Mouse (Mus musculus): ENCODE measurements around the gene Eif2b1.
"Not testable (repeated sequence)": the region's sequence is repeated elsewhere in the genome, so short reads cannot be mapped to it uniquely, and the experiment has no call there.

Eif2b1 gene

DNA sequence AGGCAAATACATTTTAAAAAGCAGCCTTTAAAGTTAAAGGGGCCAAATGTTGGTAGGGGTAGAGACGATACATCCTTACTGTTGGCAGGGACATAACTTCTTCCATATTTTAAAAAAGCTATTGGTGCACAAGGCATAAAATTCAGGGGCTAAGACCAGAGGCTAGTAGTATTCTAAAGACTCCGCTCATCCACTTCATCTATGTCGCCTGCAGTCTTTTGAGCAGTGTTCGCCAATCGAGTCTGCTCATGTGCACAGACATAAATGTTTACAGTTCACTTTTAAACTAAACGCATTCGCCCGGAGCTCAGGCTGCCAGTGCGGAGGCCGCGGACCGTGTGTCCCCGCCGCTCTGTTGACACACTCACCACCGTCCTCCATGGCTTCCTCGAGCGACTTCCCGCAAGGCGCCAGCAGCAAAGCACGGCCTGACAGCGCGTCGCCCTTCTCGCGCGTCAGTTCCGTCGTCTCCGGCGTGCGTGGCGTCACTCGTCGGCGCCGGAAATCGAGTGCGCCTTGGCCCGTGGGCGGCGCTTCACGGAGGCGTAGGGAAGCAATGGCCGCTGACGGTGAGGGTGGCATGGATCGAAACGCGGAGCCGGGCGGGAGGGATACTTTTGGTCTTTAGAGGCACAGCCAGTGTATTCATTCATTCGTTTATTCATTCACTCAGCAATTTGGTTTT is at the start of gene Eif2b1, which contains the start of gene Gtf2h3:
Eif2b1 (minus strand) TSS at position 499 of the 685 bp plus-strand sequence.
Gtf2h3 (plus strand) TSS at position 508 of the 685 bp plus-strand sequence.
- in situ Hi-C loops (cut with MboI, MseI) = no loop called here

DNA sequence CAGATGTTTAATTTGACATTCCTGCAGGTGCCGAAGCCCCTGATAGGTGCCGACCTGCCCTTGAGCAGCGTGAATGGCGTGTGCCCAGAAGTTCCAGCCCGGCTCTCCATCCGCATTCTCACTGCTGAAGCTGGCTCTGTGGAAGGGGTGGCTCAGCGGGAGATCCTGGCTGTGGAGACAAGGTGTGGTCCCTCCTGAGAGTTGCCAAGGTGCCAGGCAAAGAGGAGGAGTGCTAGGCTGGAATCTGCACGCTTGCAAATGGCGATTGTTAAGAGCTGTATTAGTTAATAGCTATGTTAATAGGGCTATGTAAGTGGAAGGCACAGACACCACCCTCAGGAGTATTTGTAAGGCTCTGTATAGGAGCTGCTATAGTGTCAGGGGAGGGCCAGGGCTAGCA is 45.4 kb upstream of the Eif2b1 start:
- in situ Hi-C loops (cut with MboI, MseI) = no loop called here

DNA sequence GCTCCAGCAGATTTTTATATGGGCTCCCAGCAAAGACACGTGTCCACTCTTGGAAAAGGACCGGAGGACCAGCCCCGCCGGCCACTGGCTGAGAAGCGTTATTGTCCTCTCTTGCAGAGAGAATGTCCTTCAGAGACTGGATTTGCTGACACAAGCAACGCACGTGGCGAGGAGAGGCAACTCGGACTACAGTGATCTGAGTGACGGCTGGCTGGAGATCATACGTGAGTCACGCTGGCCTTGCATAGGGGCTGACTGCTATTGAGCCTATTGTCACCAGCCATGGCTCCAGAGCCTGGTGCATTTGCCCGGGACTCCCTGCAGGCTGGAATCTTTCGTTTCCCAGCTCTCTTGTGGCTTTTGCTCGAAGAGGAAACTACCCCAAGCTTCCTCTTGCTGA is 44.0 kb upstream of the Eif2b1 start:
- in situ Hi-C loops (cut with MboI, MseI) = no loop called here

DNA sequence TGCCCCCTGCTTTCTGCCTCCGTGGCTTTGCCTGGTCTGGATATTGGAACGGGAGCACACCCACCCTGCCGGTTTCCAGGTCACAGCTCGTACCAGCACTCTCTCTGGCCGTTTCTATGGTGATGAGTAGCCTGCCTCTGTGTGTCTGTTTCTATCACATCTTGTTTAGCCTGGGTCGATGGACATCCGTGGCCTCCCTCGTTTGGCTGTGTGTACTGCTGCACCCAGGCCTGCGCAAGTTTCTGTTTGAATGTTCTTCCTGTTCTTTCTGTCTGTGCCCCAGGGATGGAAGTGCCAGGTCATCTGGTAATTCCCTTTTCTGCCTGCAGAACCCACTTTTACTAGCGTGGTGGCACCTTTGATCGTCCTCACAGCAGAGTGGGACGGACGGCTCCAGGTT is 42.4 kb upstream of the Eif2b1 start:
- in situ Hi-C loops (cut with MboI, MseI) = no loop called here

DNA sequence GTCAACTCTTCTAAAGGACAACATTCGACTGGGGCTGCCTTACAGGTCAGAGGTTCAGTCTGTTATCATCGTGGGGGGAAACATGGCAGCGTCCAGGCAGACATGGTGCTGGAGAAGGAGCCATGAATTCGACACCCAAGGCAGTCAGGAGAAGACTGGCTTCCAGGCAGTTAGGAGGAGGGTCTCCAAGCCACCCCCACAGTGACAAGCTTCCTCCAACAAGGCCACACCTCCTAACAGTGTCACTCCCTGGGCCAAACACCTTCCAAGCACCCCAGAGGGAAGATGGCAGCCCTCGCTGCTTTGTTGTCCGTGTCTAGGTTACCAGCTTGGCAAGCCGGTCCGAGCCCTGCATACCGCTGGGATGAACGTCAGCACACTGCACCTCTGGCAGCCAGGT is 39.8 kb upstream of the Eif2b1 start:
- in situ Hi-C loops (cut with MboI, MseI) = loop anchor here (5.0 kb wide), 1 partner anchor 249 kb away; no protein-coding TSS in a partner anchor

DNA sequence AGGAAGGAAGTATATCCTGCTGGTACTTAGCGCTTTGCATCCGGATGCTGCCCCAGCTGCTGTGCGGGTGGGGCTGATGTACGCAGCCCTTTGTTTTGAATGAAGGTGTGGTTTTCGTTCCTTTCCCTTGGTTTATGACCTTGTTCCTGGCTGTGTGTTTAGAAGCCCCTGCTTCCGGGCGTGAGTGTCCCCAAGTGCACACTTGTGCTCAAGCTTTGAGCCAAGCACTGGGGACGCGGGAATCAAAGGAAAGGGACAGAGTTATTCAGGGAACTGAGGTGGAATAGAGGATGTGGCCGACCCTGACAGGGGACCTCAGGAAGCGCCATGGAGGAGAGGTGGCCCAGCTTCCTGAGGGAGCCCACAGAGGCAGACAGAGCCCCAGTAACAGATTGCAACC is 35.8 kb upstream of the Eif2b1 start:
- in situ Hi-C loops (cut with MboI, MseI) = loop anchor here (5.0 kb wide), 1 partner anchor 253 kb away; no protein-coding TSS in a partner anchor

DNA sequence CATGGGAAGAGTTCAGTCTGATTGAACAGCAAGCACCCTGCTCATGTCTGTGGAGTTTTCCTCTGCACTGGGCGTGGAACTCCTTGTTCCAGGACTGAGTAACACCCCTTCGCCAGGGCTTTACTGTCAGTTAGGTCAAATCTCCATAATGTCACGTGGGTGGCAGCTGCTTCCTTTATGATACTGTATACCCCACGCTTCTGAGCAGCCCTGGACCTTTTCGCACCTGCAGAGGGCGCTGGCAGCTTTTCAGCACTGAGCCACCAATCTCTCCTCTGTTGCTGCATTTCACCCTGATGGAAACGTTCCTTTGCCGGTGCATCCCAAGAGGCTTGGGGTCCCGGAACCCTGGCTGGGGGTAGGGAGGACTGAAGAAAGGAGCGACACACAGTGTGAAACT is 32.0 kb upstream of the Eif2b1 start:
- in situ Hi-C loops (cut with MboI, MseI) = no loop called here

DNA sequence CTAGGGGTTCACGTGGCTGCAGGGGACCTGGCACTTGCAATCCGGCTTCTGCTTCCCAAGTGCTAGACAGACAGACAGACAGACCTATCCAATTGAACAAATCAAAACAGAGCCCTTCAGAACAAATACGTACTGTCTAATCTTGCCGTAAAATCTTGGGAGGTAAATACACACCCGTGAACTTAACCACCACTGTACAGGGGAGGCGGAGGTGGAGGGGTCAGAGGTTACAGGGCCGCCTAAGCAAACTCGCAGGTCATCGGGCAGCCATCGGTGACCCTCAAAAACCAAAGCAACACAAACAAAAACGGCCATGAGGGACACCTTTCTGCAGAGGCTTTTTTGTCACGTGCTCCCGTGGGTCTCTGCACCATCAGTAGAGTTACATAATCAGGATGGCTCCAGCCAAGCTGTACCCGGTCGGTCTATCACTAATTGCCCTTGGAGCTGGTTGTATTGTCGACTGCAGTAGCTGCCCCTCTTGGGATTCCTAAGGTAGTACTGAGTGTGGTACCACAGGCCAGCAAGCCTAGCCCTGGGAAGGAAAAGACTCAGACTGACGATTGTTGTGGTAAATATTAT is 26.2 kb upstream of the Eif2b1 start:
- in situ Hi-C loops (cut with MboI, MseI) = loop anchor here (5.0 kb wide), 1 partner anchor 652 kb away; no protein-coding TSS in a partner anchor

DNA sequence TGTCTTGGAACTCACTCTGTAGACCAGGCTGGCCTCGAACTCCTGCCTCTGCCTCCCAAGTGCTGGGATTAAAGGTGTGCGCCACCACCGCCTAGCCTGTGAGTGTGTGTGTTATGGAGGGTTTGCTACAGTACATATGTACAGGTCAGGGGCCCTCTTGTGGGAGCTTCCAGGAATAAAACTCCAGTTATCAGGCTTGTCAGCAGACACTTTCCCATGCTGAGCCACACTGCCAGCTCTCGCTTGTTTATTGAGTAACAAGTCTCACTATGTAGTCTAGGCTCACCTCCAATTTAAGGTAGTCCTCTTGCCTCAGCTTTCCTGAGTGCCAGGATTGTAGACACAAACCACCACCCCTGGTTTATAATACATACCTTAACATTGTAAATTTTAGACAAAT is 25.4 kb upstream of the Eif2b1 start:
- in situ Hi-C loops (cut with MboI, MseI) = no loop called here

DNA sequence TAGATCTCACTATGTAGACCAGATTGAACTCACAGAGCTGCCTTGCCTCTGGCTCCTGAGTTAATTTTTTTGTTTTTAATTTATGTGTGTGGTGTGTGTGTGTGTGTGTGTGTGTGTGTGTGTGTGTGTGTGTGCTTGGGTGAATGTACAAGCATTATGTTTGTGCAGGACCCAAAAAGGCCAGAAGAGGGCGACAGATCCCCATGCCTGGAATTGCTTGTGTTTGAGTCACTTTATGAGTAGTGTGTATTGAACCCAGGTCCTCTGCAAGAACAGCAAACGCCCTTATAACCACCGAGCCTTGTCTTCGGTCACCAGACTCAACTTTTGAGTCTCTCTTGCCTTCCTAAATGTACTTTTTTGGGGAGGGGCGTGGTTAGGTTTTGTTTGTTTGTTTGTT is 23.4 kb upstream of the Eif2b1 start:
- in situ Hi-C loops (cut with MboI, MseI) = no loop called here

DNA sequence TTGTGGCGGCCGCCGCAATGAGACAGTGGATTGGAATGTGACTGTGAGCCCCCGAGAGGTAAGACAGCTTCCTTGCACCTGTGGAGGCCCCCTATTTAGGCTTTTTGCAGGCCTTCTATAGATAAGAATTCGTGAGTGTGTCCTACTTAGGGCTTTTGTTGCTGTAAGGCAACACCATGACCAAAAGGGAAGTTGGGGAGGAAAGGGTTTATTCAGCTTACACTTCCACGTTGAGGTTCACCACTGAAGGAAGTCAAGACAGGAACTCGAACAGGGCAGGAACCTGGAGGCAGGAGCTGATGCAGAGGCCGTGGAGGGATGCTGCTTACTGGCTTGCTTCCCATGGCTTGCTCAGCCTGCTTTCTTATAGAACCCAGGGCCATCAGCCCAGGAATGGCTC is 20.8 kb upstream of the Eif2b1 start:
- in situ Hi-C loops (cut with MboI, MseI) = not testable (repeated sequence)

DNA sequence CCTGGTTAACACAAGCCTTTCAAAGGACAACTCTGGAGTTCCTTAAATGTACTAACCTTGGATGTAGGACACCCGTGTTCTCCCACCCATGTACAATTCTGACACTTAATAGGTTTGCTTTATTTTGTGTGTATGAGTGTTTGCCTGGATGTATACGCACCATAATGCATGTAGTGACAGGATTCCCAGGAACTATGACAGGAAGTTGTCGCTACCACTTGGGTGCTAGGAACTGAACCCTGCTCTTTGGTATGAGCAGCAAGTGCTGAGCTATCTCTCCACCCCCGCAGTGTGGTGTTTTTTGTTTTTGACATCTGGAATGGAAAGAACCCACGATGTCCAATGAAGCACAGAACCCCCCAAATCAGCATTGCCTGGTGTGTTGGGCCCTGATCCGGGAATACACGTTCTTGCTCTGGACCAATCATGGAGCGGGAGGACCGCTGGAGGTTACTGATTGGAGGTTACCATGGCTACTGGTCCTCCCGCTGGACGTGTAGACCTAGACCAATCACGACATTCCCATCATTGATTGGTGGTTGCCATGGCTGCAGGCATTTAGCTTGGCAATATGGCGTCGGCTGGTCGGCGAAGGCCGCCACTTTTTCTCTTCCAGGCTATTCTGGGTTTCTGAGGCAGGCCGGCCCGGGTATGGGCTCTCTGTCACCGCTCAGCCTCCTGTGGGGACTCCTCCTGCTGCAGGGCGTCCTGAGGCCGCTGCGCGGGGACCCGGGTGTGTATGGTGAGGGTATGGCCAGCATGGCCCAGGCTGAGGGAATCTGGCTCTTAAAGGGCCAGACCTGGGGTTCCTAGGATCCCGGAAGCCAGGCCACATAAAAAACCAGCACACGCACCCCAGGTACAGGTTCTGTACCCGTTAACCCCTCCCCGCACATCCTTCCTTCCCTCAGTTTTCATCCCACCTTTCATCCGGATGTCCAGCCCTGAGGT is 19.6 kb upstream of the Eif2b1 start:
- in situ Hi-C loops (cut with MboI, MseI) = no loop called here

DNA sequence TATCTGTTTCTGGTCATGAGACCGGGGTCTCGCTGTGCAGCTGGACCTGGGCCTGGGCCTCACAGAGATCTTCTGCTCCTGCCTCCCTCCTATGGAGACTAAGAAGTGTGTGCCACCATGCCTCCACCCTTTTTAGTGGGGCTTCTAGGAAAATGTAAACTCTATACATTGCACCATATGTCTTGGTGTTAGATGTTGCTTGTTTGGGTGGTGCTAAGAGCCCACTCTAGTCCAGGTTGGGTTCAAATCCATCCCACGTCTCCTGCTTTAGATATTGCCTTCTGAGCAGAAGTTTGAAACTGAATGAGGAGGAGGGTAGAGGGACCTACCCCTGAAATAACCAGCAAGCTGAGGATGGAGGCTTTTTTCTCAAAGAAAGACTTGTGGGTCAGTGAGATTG is 13.8 kb upstream of the Eif2b1 start:
- in situ Hi-C loops (cut with MboI, MseI) = no loop called here

DNA sequence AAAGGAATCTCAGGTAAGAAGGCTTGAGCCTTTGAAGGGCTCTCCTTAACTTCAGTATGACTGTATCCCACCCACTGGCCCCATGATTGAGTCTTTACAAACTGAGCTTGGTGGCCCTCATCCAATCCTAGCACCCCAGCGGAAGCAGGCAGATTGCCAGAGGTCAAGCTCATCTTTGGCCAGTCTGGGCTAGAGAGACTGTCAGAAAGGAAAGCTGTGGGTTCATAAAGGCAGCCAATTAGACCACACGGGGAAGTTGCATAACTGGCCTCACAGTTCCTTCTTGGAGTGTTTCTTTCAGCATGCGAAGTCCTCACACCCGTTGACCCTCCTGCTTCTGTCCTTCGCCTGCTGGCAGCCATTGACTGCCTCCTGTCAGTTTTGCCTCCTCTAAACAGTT is 3.6 kb upstream of the Eif2b1 start:
- in situ Hi-C loops (cut with MboI, MseI) = no loop called here

DNA sequence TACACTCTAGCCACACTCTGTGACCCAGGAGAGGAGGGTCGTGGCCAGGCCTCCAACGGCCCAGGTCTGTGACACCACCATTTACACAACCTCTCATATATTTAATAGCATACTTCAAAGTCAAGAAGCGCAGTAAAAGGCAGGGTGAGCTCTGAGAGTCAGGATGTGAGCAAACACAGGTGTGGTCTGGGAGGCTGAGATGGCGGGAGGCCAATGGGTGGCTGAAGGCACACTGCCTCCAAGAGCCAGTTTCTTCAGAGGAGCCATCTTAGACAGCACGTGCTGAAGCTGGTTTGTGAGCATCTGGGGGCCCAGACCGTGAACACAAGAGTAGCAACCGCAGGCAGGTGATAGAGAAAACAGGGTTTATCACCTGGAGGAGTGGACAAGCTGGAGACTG is 3.5 kb downstream of the Eif2b1 start:
- in situ Hi-C loops (cut with MboI, MseI) = no loop called here

DNA sequence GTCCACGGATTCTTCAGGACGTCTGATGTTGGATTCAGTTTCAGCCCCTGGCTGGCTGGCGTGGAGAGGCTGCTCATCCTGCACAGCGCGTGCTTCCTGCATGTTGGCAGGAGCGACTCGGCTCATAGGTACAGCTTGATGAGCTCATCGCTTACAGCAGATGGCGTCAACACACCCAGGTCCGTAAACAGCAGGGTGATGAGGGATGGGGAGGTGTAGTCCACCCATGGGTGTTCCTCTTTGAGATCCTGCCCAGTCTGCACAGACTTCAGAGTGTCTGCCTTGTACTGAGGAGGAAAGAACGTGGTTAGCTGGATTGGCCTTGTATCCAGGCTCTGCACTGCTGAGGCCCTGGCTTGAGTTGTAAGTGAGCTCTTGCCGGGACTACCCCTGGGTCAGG is 7.9 kb downstream of the Eif2b1 start:
- in situ Hi-C loops (cut with MboI, MseI) = no loop called here

DNA sequence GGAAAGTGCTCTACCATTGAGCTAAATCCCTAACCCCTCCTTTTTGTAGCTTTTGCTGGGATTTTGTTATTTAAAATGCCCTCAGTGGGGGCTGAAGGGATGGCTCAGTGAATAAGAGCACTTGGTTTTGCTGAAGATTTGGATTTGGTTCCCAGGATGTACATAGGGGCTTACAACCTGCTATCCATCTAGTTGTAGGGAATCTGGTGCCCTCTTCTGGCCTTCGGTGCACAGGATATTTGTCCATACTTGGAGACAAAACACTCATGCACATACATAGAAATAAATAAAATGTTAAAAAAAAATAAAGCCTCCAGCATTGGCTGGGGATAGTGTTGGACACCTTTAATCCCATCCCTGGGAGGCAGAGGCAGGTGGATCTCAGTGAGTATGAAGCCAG is 23.8 kb downstream of the Eif2b1 start:
- in situ Hi-C loops (cut with MboI, MseI) = no loop called here

DNA sequence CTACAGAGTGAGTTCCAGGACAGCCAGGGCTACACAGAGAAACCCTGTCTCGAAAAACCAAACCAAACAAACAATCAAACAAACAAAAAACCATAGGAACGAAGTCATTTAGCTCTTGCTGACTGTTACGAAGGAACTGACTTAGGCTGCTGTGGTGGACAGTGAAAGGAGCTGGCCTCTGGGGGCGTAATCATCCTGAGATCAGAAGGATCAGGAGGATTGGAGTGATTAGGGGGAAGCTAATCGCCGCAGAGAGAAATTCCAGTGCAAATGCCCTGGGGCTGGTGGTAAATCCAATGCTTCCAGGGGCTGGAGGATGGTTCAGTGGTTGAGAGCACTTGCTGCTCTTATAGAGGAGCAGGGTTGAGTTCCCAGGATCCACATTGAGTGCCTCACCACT is 25.3 kb downstream of the Eif2b1 start:
- in situ Hi-C loops (cut with MboI, MseI) = no loop called here

DNA sequence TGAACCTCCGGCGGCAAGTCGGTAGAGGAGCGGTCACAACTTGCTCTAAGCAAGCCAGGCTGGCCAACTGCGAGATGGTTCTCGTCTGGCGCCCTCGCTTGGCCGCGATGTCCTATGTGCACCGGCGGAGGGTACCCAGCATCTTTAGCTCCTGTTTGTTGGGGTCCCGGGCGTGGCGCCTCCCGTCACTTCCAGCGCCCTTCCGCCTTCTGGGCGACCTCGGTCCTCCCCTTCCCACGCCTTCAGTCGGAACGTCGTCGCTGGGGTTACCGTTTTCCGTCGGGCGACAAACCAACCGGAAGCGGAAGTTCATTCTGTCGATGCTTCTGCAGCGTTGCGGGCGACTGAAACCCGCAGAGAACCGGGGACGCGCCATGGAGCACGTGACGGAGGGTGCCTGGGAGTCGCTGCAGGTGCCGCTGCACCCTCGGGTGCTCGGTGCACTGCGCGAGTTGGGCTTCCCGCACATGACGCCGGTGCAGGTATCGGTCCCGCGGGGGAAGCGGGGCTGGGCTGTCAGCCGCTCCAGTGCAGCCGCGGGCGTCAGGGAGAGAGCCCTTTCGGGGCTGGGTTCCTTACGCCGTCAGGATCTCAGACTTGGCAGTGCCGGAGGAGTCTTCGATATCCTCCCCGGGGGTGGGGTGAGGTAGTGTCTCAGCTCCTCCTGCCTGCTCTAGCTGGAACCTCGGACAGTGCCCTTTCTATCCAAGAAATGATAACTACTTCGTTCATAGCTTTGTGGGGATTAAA is 26.2 kb downstream of the Eif2b1 start, which contains the start of gene Ddx55:
Ddx55 (plus strand) TSS at position 307 of the 750 bp plus-strand sequence.
- in situ Hi-C loops (cut with MboI, MseI) = no loop called here

DNA sequence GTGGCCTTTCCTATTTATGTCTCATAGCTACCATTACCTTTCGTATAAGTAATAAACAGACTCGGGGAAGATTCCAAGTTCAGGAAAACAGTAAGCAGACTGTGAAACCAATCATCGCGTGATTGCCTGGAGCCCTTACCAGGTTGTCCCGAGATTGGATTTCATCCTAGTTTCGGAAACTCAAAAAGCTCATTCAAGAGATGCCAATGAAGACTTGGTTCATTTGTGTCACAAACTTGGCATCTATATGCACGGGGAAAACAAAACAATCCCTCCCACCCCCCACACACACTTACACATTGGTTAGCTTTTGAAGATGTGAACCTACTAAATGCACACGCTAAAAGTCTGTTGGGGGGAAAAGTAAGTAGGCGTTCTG is 26.8 kb downstream of the Eif2b1 start:
- in situ Hi-C loops (cut with MboI, MseI) = no loop called here

DNA sequence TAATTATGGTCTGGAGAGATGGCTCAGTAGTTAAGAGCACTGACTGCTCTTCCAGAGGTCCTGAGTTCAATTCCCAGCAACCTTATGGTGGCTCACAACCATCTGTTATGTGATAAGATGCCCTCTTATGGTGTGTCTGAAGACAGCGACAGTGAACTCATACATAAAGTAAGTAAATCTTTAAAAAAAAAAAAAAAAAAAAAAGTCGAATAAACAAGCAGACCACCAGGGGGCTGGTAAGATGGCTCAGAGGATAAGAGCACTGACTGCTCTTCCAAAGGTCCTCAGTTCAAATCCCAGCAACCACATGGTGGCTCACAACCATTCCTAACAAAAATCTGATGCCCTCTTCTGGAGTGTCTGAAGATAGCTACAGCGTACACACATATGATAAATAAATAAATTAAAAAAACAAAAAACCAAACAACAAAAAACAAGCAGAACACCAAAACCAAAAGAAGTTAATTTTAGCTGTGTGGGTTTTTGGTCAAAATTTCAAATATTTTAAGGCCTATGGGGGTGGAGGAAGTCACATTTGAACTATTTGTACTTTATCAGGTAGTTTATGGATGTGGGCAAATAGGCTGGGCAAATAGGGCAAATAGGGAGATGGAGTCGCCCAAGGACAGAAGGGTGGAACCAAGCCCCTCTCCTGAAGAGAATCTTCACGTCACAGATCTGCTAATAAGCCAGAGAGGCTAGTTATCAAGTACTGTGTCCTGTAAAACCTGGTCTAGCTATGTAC is 27.4 kb downstream of the Eif2b1 start:
- in situ Hi-C loops (cut with MboI, MseI) = not testable (repeated sequence)
